In genomic region chr2:69551639-69552038, GRCm38 (mm10) we compare ENCODE assay signal across 23 mouse cellular contexts. TPM values are rescaled to one million over a fixed set of nuclear protein-coding genes. Genes with fewer than 3 reads are reported as not detected.
DNase-seq lines count a peak whose midpoint lies in the region; ATAC-seq and TF ChIP-seq lines count a peak whose summit lies in the region.
"Had no signal": no experiment of that assay in that cellular context is flagged by ENCODE, and none has a peak within 500 bp of the region (broad histone marks: within the 10 kb centered on the region; RNA-seq: fewer than 3 reads in every experiment).

No protein-coding gene starts in this region.

- no peaks in the 10 kb centered on the region for H3K4me1 ChIP-seq in kidney, embryonic 14.5 days (ENCODE audit: control insufficient read depth, insufficient read depth, low read length)
- 0 out of 2 replicates have a peak, but pooled peaks cover 2% of the 10 kb centered on the region for H3K4me1 ChIP-seq in midbrain, embryonic 11.5 days (ENCODE audit: control insufficient read depth, insufficient read depth, low read length)
- H3K4me1 ChIP-seq in midbrain, postnatal 0 days (ENCODE audit: insufficient read depth, low read length): no peaks in the 10 kb centered on the region
- H3K4me1 ChIP-seq: embryonic facial prominence, embryonic 15.5 days; heart, embryonic 12.5 days; hindbrain, embryonic 15.5 days had no signal

- H3K9me3 ChIP-seq in kidney, embryonic 14.5 days (ENCODE audit: control insufficient read depth, low read length): no peaks in the 10 kb centered on the region
- H3K9me3 ChIP-seq in midbrain, embryonic 11.5 days (ENCODE audit: control insufficient read depth, low read length): no peaks in the 10 kb centered on the region
- H3K9me3 ChIP-seq in midbrain, postnatal 0 days (ENCODE audit: low read length): no peaks in the 10 kb centered on the region
- H3K9me3 ChIP-seq: embryonic facial prominence, embryonic 15.5 days; forebrain, embryonic 10.5 days; heart, embryonic 12.5 days; hindbrain, embryonic 15.5 days had no signal

- TF ChIP-seq CTCF in midbrain, postnatal 0 days (IDR thresholded peaks at IDR 0.05): no peak

- no peak overlapping the region for H3K9ac ChIP-seq in kidney, embryonic 14.5 days (ENCODE audit: low read depth, low read length)
- H3K9ac ChIP-seq in midbrain, embryonic 11.5 days (ENCODE audit: low read length): no peak overlapping the region
- no peak overlapping the region for H3K9ac ChIP-seq in midbrain, postnatal 0 days (replicated peaks; ENCODE audit: low read length, poor library complexity, severe bottlenecking)
- H3K9ac ChIP-seq: embryonic facial prominence, embryonic 15.5 days; heart, embryonic 12.5 days; hindbrain, embryonic 15.5 days had no signal

- no peak overlapping the region for H3K4me2 ChIP-seq in kidney, embryonic 14.5 days (replicated peaks; ENCODE audit: low read depth, low read length)
- no peak overlapping the region for H3K4me2 ChIP-seq in midbrain, embryonic 11.5 days
- H3K4me2 ChIP-seq in midbrain, postnatal 0 days (ENCODE audit: low read depth, low read length, poor library complexity, severe bottlenecking): no peak overlapping the region
- H3K4me2 ChIP-seq: embryonic facial prominence, embryonic 15.5 days; heart, embryonic 12.5 days; hindbrain, embryonic 15.5 days had no signal

- H3K27ac ChIP-seq in kidney, embryonic 14.5 days (ENCODE audit: low read depth, low read length): no peak overlapping the region
- no peak overlapping the region for H3K27ac ChIP-seq in midbrain, embryonic 11.5 days (ENCODE audit: low read depth, low read length)
- no peak overlapping the region for H3K27ac ChIP-seq in midbrain, postnatal 0 days (ENCODE audit: low read depth, low read length)
- H3K27ac ChIP-seq: embryonic facial prominence, embryonic 15.5 days; forebrain, embryonic 10.5 days; gastrocnemius, adult 2 months; hindbrain, embryonic 15.5 days had no signal

- H3K36me3 ChIP-seq in kidney, embryonic 14.5 days (ENCODE audit: control insufficient read depth, insufficient read depth, low read length): no peaks in the 10 kb centered on the region
- no peaks in the 10 kb centered on the region for H3K36me3 ChIP-seq in midbrain, embryonic 11.5 days (ENCODE audit: control insufficient read depth, insufficient read depth, low read length)
- H3K36me3 ChIP-seq in midbrain, postnatal 0 days (ENCODE audit: insufficient read depth, low read length): no peaks in the 10 kb centered on the region
- H3K36me3 ChIP-seq: embryonic facial prominence, embryonic 15.5 days; heart, embryonic 12.5 days; hindbrain, embryonic 15.5 days had no signal

- peak; percentile 77 for ATAC-seq in kidney, embryonic 14.5 days (ENCODE audit: low FRiP score, low TSS enrichment)
- ATAC-seq in midbrain, embryonic 11.5 days (ENCODE audit: low FRiP score): peak; percentile 19; the same call in 1 of the 2 replicates
- no peak for ATAC-seq in midbrain, postnatal 0 days (ENCODE audit: low FRiP score)
- ATAC-seq: forebrain, embryonic 14.5 days had no signal

- peak; percentile 4 to 55 for DNase-seq in adrenal gland, adult (ENCODE audit: inconsistent age in 2 of 2, low spot score in 1 of 2)
- DNase-seq in adrenal gland, postnatal 4 days (ENCODE audit: low spot score in 2 of 2): no peak
- DNase-seq in kidney, adult 11 months: no peak
- no peak for DNase-seq in midbrain, embryonic 11.5 days (ENCODE audit: low spot score, missing footprints)
- no peak for DNase-seq in midbrain, postnatal 0 days (ENCODE audit: low spot score)
- peak; percentile 7 to 25 for DNase-seq in adrenal gland, postnatal 36 days
- no peak for DNase-seq in layer of hippocampus, adult 11-12 months (ENCODE audit: low spot score)
- DNase-seq: cerebellum, adult 2 months; cerebellum, postnatal 10 days; embryo, embryonic 11 days; gastrocnemius, adult 2 months; gastrocnemius, postnatal 25 days; heart, postnatal 36 days had no signal

- 56% methylated on average over 5 of the region's 5 CpGs for WGBS in kidney, embryonic 14.5 days
- WGBS in midbrain, embryonic 11.5 days: 84% methylated on average over 5 of the region's 5 CpGs
- 80% methylated on average over 5 of the region's 5 CpGs for WGBS in midbrain, postnatal 0 days

- H3K27me3 ChIP-seq in kidney, embryonic 14.5 days (ENCODE audit: control insufficient read depth, insufficient read depth, low read length): no peaks in the 10 kb centered on the region
- H3K27me3 ChIP-seq in midbrain, embryonic 11.5 days (ENCODE audit: control insufficient read depth, insufficient read depth, low read length): no peaks in the 10 kb centered on the region
- H3K27me3 ChIP-seq in midbrain, postnatal 0 days (ENCODE audit: insufficient read depth, low read length): no peaks in the 10 kb centered on the region
- H3K27me3 ChIP-seq: CH12.LX; embryonic facial prominence, embryonic 15.5 days; heart, embryonic 12.5 days; hindbrain, embryonic 15.5 days had no signal

- no peak overlapping the region for H3K4me3 ChIP-seq in kidney, embryonic 14.5 days (ENCODE audit: low read length)
- no peak overlapping the region for H3K4me3 ChIP-seq in midbrain, embryonic 11.5 days (ENCODE audit: low read depth, low read length)
- no peak overlapping the region for H3K4me3 ChIP-seq in midbrain, postnatal 0 days (ENCODE audit: low read depth, low read length)
- H3K4me3 ChIP-seq: embryonic facial prominence, embryonic 15.5 days; erythroblast, embryonic 14.5 days; forebrain, embryonic 10.5 days; gastrocnemius, adult 2 months; heart, embryonic 12.5 days; hindbrain, embryonic 15.5 days had no signal

RNA-seq across cellular contexts. Expression of gene Lrp2, which starts 34.2 kb away (rescaled TPM):
- total RNA-seq in adrenal gland, postnatal 4 days (2021): 10 to 100 TPM in 1 of 2 experiments, 1 to 10 TPM in 1; 2.0 to 40.1 TPM
- 5.6 and 13.8 TPM in 2 replicates for polyA plus RNA-seq in kidney, embryonic 14.5 days (2014; fragmentation: Nextera tagmentation; extraction: Ambion mirVana)
- 5.0 and 5.6 TPM in 2 replicates for polyA plus RNA-seq in midbrain, embryonic 11.5 days (2014; fragmentation: Nextera tagmentation; extraction: Ambion mirVana)
- total RNA-seq in midbrain, postnatal 0 days (2014; rRNA removed): 2.3 and 2.9 TPM in 2 replicates
- 0.22 and 0.31 TPM in 2 replicates for polyA plus RNA-seq in midbrain, postnatal 0 days (2015; fragmentation: Nextera tagmentation; extraction: Ambion mirVana)
- total RNA-seq in adrenal gland, postnatal 36 days (2021): under 1 TPM; 0.43 to 0.53 TPM
- total RNA-seq: common myeloid progenitor, adult 5-6 weeks; gastrocnemius, adult 2 months; gastrocnemius, postnatal 25 days; granulocyte monocyte progenitor cell, adult 5-6 weeks had no signal
- polyA plus RNA-seq: erythroblast, embryonic 14.5 days had no signal

Comparison
In these comparisons a context has a peak if more than half of its experiments do, and no peak if none do; other contexts are left out.
1. DNase-seq: peak in adrenal gland, adult (2 of 2) and adrenal gland, postnatal 36 days (2 of 2); none in adrenal gland, postnatal 4 days (0 of 2), kidney, adult 11 months (single experiment), midbrain, embryonic 11.5 days (single experiment), midbrain, postnatal 0 days (single experiment) and layer of hippocampus, adult 11-12 months (single experiment).